Mouse (Mus musculus) ES-E14 (cell line): ENCODE results near the gene Utrn.

ENCODE experiments used
- CHD2 ChIP-seq: IDR thresholded peaks from 2 replicates; pipeline ENCODE4 v1.6.1; 2014; ENCODE audit warnings: mild to moderate bottlenecking, low read depth, low read length, inconsistent platforms
- HCFC1 ChIP-seq: IDR thresholded peaks from 2 replicates; pipeline ENCODE4 v1.6.1; 2012; ENCODE audit warnings: low read length, inconsistent platforms, borderline replicate concordance; ENCODE audit not compliant: insufficient read depth
- ZC3H11A ChIP-seq: IDR thresholded peaks from 2 replicates; pipeline ENCODE4 v1.6.1; 2012; ENCODE audit warnings: low read depth, mild to moderate bottlenecking, inconsistent platforms, low read length, borderline replicate concordance
- ZNF384 ChIP-seq: IDR thresholded peaks from 2 replicates; pipeline ENCODE4 v1.6.1; 2012; ENCODE audit warnings: low read depth, low read length, inconsistent platforms

DNA sequence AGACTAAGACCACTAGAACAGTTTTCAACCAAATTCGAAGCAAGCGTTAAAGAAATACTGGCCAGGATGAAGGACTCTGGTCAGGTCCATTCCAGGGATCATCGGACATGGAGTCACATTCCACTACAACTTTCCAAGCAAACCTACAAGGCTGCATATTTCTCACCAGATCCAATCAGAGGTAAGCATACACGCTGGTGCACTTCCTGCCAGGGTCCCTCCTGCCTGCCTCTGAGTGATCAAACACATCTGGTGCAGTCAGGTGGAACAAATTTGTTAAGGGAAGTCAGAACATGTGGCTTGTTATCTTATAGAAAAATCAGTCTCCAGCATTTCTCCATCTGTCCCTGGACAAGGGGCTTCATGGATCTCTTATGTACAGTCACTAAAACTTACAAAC lies 167.0 kb downstream of the Utrn start:
- no peak for TF ChIP-seq ZC3H11A
- no peak for TF ChIP-seq ZNF384
- TF ChIP-seq CHD2 = no peak
- no peak for TF ChIP-seq HCFC1
